Mouse (Mus musculus): ENCODE results near the gene Slx4ip. TPM values are rescaled to one million over a fixed set of nuclear protein-coding genes. Genes with fewer than 3 reads are reported as not detected.

Slx4ip gene
- polyA plus RNA-seq, 1 experiment from 2014 or later = 9.4 TPM

DNA sequence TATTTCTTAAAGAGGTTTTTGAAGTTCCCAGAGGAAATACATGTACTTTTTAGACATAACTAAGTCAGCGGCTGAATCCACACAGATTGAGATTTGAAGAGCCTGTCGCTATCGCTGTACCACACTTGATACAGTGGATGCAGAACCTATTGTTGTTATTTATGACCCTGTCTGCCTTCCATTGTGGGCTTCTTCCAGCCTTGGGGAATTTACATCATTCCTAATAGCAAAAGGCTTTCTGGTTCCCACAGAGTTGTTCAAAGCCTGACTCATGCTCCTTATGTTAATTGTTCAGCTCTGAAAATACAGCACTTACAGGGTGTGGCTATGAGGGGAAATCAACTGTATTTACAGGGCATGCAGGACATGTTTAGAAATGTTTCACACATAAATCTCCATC is 173.5 kb downstream of the Slx4ip start:
- Histone ChIP-seq H3K27ac (ENCODE audit: low read depth, low read length) (no peak overlapping the region), H3K4me2 (ENCODE audit: low read depth) (no peak overlapping the region), H3K9ac (ENCODE audit: low read length) (no peak overlapping the region), H3K4me1 (ENCODE audit: control insufficient read depth, insufficient read depth, low read length) (peaks cover 22% of the 10 kb centered on the region), H3K27me3 (ENCODE audit: control insufficient read depth, insufficient read depth, low read length) (no peaks in the 10 kb centered on the region), H3K36me3 (ENCODE audit: control insufficient read depth, insufficient read depth, low read length) (no peaks in the 10 kb centered on the region), H3K9me3 (ENCODE audit: control insufficient read depth, low read length) (no peaks in the 10 kb centered on the region), H3K4me3 (ENCODE audit: low read depth, low read length) (no peak overlapping the region)
- 42% methylated on average over 3 of the region's 3 CpGs for WGBS
- ATAC-seq (ENCODE audit: insufficient read depth, low FRiP score, low TSS enrichment) = peak; percentile 78
- DNase-seq (ENCODE audit: low spot score) = no peak

DNA sequence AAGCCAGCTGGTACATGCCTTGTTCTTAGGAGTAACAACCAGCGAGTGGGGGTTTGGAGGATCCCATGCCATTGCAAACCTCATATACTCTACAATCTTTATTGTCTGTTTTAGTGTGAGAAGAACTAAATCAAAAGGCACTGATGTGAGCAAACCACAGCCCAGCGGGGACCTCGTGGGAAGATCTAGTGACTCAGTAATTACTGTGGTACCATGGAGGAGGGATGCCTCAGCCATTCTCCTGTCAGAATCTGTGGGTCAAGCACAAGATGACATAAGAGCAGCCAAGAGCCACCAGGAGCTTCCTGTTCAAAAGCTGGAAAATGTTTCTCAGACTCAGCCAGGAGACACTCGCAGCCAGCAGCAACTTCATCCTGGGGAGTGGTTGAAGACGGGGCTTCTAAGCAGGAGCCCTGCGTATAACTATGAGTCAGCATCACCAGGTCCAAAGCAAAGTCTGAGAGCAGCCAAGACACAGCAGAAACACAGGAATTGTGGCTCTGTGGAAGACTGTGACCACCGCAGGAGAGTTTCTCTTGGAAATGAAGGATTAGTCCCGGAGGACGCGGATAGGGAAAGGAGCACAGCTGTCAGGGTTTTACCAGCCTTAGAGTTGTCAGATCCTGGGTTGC is 176.6 kb downstream of the Slx4ip start:
- Histone ChIP-seq H3K9me3 (ENCODE audit: control insufficient read depth, low read length) (no peaks in the 10 kb centered on the region), H3K4me2 (ENCODE audit: low read depth) (no peak overlapping the region), H3K4me1 (ENCODE audit: control insufficient read depth, insufficient read depth, low read length) (peaks cover 22% of the 10 kb centered on the region), H3K4me3 (ENCODE audit: low read depth, low read length) (no peak overlapping the region), H3K9ac (ENCODE audit: low read length) (no peak overlapping the region), H3K36me3 (ENCODE audit: control insufficient read depth, insufficient read depth, low read length) (no peaks in the 10 kb centered on the region), H3K27ac (ENCODE audit: low read depth, low read length) (no peak overlapping the region), H3K27me3 (ENCODE audit: control insufficient read depth, insufficient read depth, low read length) (no peaks in the 10 kb centered on the region)
- no peak for DNase-seq (ENCODE audit: low spot score)
- ATAC-seq (ENCODE audit: insufficient read depth, low FRiP score, low TSS enrichment) = no peak
- WGBS = 81% methylated on average over 10 of the region's 10 CpGs

DNA sequence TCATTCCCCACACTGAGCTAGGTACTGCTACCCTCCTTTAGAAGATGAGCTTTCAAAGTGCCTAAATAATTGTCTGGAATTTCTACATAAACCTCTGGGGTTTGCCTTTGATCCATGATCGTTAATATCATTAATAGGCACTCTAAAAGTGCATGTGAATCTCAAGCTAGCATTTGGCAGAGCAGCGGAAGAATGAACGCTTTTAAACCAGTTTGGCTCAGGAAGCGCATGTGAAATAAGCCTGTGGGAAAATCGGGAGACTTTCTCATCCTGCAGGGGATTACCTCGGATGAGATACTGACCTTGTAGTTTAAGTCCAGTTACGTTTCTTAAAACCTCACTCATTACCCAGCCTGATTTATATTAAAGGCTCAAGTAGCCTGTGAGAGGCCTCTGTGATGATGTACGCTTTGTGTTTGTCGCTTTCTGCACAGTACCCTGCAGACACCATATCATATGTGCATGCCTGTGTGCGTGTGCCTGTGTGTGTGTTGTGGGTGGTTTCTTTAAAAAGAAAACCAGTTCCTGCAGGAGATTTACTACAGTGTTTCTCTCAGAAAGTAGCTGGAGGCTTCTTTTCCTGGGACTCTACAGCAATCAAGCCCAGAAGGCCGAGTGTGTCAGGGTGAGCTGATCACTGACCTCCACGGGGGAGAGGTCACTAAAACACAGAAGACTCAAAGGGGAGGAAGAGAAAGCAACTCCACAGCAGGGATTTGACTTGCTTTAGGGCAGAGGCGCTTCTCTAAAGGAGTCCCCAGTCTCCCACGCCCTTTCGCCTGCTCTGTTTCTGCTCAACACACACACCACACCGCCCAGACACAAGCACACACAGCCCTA is 182.7 kb downstream of the Slx4ip start:
- WGBS = 28% methylated on average over 16 of the region's 16 CpGs
- no peaks in the 10 kb centered on the region for H3K27me3 ChIP-seq (ENCODE audit: control insufficient read depth, insufficient read depth, low read length)
- H3K9me3 ChIP-seq (ENCODE audit: control insufficient read depth, low read length) = no peaks in the 10 kb centered on the region
- DNase-seq (ENCODE audit: low spot score) = no peak
- H3K9ac ChIP-seq (ENCODE audit: low read length) = no peak overlapping the region
- no peak overlapping the region for H3K4me2 ChIP-seq (ENCODE audit: low read depth)
- ATAC-seq (ENCODE audit: insufficient read depth, low FRiP score, low TSS enrichment) = peak; percentile 32
- H3K4me3 ChIP-seq (ENCODE audit: low read depth, low read length) = no peak overlapping the region
- H3K27ac ChIP-seq (ENCODE audit: low read depth, low read length) = 0 out of 2 replicates have a peak overlapping the region, but pooled peaks have one; percentile 14
- H3K36me3 ChIP-seq (ENCODE audit: control insufficient read depth, insufficient read depth, low read length) = no peaks in the 10 kb centered on the region
- peaks cover 15% of the 10 kb centered on the region for H3K4me1 ChIP-seq (ENCODE audit: control insufficient read depth, insufficient read depth, low read length)

DNA sequence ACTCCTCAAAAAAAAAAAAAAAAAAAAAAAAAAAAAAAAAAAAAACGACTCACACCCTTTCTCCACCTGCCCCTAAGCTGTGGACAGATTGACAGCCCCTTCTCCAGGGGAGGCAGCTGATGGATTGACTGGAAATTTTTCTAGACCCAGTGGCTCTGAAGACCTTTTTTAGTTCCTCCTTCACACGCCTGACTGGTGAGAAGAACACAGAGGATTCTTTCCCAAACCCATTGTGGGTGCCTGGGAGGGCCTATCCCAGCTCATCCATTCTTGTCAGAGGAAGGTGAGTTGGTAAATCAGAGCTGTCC is 183.2 kb downstream of the Slx4ip start:
- Histone ChIP-seq H3K9me3 (ENCODE audit: control insufficient read depth, low read length) (no peaks in the 10 kb centered on the region), H3K27ac (ENCODE audit: low read depth, low read length) (no peak overlapping the region), H3K4me2 (ENCODE audit: low read depth) (no peak overlapping the region), H3K9ac (ENCODE audit: low read length) (no peak overlapping the region), H3K27me3 (ENCODE audit: control insufficient read depth, insufficient read depth, low read length) (no peaks in the 10 kb centered on the region), H3K4me3 (ENCODE audit: low read depth, low read length) (no peak overlapping the region), H3K4me1 (ENCODE audit: control insufficient read depth, insufficient read depth, low read length) (peaks cover 15% of the 10 kb centered on the region), H3K36me3 (ENCODE audit: control insufficient read depth, insufficient read depth, low read length) (no peaks in the 10 kb centered on the region)
- WGBS = 15% methylated on average over 2 of the region's 2 CpGs
- no peak for ATAC-seq (ENCODE audit: insufficient read depth, low FRiP score, low TSS enrichment)
- DNase-seq (ENCODE audit: low spot score) = no peak

DNA sequence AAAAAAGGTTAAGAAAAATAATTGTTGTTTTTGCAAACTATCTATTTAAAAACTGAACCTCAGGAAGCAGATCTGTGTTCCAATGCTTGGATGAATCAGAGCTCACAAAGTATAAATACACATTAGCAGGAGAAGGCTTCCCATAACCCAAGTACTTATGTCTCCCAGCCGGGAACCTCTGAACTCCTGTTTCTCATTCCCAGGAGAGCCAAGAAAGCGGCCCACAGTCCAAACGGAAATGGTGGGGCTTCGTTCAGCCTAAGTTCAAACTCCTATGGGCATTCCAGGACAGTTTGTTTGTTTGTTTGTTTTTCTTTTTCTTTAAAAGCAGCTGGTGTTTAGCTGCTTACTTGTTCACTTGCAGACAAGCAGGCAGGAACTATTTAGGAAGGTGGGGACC is 187.8 kb downstream of the Slx4ip start:
- H3K27ac ChIP-seq (ENCODE audit: low read depth, low read length) = no peak overlapping the region
- H3K27me3 ChIP-seq (ENCODE audit: control insufficient read depth, insufficient read depth, low read length) = no peaks in the 10 kb centered on the region
- H3K36me3 ChIP-seq (ENCODE audit: control insufficient read depth, insufficient read depth, low read length) = no peaks in the 10 kb centered on the region
- no peak overlapping the region for H3K4me2 ChIP-seq (ENCODE audit: low read depth)
- no peak for ATAC-seq (ENCODE audit: insufficient read depth, low FRiP score, low TSS enrichment)
- no peak overlapping the region for H3K4me3 ChIP-seq (ENCODE audit: low read depth, low read length)
- DNase-seq (ENCODE audit: low spot score) = no peak
- peaks cover 8% of the 10 kb centered on the region for H3K4me1 ChIP-seq (ENCODE audit: control insufficient read depth, insufficient read depth, low read length)
- WGBS = 72% methylated on average over 4 of the region's 4 CpGs
- H3K9me3 ChIP-seq (ENCODE audit: control insufficient read depth, low read length) = no peaks in the 10 kb centered on the region
- H3K9ac ChIP-seq (ENCODE audit: low read length) = no peak overlapping the region

DNA sequence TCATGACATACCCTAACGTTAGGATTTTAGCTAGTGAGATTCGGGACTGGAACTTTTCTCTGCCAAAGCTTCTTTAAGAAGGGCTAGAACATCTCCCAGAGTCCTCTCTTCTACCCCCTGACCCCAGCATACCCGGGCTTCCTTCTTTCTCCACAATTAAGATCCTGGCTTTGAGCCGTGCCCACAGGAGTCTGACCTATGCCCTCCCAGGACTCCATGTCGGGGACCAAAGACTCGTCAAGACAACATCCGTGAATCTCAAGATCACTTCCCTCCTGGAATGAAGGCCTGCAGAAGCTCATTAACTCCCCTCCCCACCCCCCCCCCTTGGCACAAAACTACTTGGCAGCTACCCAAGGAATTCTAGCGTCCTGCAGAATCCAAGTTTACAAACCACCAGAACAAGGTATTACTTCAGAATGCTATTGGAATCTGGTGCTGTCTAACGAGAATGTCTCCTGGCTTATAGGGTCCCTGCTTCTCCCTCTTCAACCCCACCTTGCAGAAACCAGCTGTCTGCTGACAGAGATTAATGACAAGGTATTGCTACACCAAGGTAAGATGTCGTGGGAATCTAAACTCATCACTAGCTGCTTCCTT is 188.8 kb downstream of the Slx4ip start:
- no peaks in the 10 kb centered on the region; the same call in 1 of the 2 replicates for H3K36me3 ChIP-seq (ENCODE audit: control insufficient read depth, insufficient read depth, low read length)
- WGBS = 42% methylated on average over 10 of the region's 10 CpGs
- no peak overlapping the region for H3K4me3 ChIP-seq (ENCODE audit: low read depth, low read length)
- no peak overlapping the region for H3K9ac ChIP-seq (ENCODE audit: low read length)
- no peaks in the 10 kb centered on the region for H3K27me3 ChIP-seq (ENCODE audit: control insufficient read depth, insufficient read depth, low read length)
- DNase-seq (ENCODE audit: low spot score) (no peak), ATAC-seq (ENCODE audit: insufficient read depth, low FRiP score, low TSS enrichment) (no peak)
- no peaks in the 10 kb centered on the region for H3K9me3 ChIP-seq (ENCODE audit: control insufficient read depth, low read length)
- H3K4me2 ChIP-seq (ENCODE audit: low read depth) = no peak overlapping the region
- H3K27ac ChIP-seq (ENCODE audit: low read depth, low read length) = no peak overlapping the region
- peaks cover 2% of the 10 kb centered on the region; the same call in 1 of the 2 replicates for H3K4me1 ChIP-seq (ENCODE audit: control insufficient read depth, insufficient read depth, low read length)

DNA sequence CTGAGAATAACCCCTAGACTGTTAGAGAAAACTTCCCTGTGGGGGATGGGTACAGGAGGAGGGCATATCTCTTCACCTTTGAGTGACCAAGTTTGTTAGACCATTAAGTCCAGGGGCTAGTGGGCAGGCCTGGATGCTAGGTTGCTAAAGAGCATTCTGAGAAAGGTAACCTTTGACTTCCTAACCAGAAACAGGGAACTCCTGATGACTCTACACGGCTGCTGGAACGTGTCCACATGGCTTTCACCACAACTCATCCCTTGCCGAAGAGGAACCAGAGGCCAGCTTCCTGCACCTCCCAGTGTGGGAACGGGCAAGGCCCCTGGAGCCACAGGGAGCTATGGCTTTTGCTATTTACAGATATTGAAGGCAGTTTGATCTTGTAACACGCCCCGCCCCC is 189.4 kb downstream of the Slx4ip start:
- no peak overlapping the region for H3K27ac ChIP-seq (ENCODE audit: low read depth, low read length)
- ATAC-seq (ENCODE audit: insufficient read depth, low FRiP score, low TSS enrichment) = 0 out of 2 replicates have a peak, but pooled peaks have one; percentile 15
- no peak overlapping the region for H3K4me2 ChIP-seq (ENCODE audit: low read depth)
- H3K4me1 ChIP-seq (ENCODE audit: control insufficient read depth, insufficient read depth, low read length) = no peaks in the 10 kb centered on the region; the same call in 1 of the 2 replicates
- no peaks in the 10 kb centered on the region for H3K9me3 ChIP-seq (ENCODE audit: control insufficient read depth, low read length)
- no peaks in the 10 kb centered on the region for H3K27me3 ChIP-seq (ENCODE audit: control insufficient read depth, insufficient read depth, low read length)
- 93% methylated on average over 6 of the region's 6 CpGs for WGBS
- peaks cover 2% of the 10 kb centered on the region; the same call in 1 of the 2 replicates for H3K36me3 ChIP-seq (ENCODE audit: control insufficient read depth, insufficient read depth, low read length)
- no peak for DNase-seq (ENCODE audit: low spot score)
- H3K9ac ChIP-seq (ENCODE audit: low read length) = no peak overlapping the region
- H3K4me3 ChIP-seq (ENCODE audit: low read depth, low read length) = no peak overlapping the region

DNA sequence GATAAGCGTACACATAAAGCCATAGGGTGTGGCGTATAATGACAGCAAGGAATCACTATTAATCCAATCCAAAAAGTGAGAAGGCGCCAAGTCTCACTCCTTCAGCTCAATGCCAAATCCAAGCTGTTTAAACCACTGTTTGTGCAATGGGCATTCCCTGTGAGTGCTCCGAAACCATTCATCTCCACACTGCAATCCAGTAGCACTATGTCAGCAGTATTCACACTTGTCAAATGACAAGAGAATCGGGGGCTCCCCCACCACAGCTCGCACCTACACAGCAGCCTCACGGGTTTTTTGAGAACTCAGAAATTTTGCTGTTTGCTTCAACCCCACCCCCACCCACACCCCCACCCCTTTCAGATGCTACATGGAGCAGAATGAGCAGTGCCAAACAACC is 190.0 kb downstream of the Slx4ip start:
- Histone ChIP-seq H3K36me3 (ENCODE audit: control insufficient read depth, insufficient read depth, low read length) (peaks cover 2% of the 10 kb centered on the region; the same call in 1 of the 2 replicates), H3K4me1 (ENCODE audit: control insufficient read depth, insufficient read depth, low read length) (no peaks in the 10 kb centered on the region; the same call in none of the 2 replicates), H3K27me3 (ENCODE audit: control insufficient read depth, insufficient read depth, low read length) (no peaks in the 10 kb centered on the region), H3K4me3 (ENCODE audit: low read depth, low read length) (no peak overlapping the region), H3K27ac (ENCODE audit: low read depth, low read length) (no peak overlapping the region), H3K9me3 (ENCODE audit: control insufficient read depth, low read length) (no peaks in the 10 kb centered on the region), H3K9ac (ENCODE audit: low read length) (no peak overlapping the region), H3K4me2 (ENCODE audit: low read depth) (no peak overlapping the region)
- WGBS = 86% methylated on average over 7 of the region's 7 CpGs
- no peak for ATAC-seq (ENCODE audit: insufficient read depth, low FRiP score, low TSS enrichment)
- no peak for DNase-seq (ENCODE audit: low spot score)
